Mouse (Mus musculus): ENCODE results near the gene Ipo4.
A peak's percentile ranks its signal among the peaks of the same experiment; 100 is the strongest.

Ipo4 gene

DNA sequence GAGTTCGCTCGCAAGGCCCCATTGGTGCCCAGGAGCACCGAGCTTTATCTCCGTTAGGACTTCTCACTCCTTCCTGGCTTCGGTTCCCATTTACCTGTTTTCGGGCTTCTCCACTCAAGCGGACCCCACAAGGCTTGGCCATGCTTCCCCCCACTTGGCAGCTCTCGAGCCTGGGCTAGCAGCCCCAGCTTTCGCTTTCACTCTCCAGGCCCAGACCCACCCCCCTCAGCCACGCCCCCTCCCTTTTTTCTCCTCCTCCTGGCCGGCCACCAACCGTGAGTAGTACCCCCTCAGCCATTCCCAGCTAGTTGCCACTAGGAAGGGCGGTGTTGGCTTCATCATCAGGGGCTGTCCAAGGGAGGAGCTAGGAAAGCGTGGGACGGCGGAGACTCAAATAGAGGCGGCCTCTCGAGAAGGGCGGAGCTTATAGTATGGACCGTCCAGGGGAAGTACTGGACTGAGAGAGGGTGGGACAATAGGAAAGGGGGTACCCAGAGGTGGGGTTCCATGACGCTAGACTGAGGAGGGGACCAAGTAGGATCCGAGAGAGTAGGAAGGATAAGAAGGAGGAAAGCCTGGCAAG is 44.9 kb downstream of the Ipo4 start, which contains the start of gene Psme2:
Psme2 (minus strand) TSS at position 366 of the 583 bp plus-strand sequence.
- peak; percentile 78 for DNase-seq (ENCODE audit: low read depth, low spot score)

DNA sequence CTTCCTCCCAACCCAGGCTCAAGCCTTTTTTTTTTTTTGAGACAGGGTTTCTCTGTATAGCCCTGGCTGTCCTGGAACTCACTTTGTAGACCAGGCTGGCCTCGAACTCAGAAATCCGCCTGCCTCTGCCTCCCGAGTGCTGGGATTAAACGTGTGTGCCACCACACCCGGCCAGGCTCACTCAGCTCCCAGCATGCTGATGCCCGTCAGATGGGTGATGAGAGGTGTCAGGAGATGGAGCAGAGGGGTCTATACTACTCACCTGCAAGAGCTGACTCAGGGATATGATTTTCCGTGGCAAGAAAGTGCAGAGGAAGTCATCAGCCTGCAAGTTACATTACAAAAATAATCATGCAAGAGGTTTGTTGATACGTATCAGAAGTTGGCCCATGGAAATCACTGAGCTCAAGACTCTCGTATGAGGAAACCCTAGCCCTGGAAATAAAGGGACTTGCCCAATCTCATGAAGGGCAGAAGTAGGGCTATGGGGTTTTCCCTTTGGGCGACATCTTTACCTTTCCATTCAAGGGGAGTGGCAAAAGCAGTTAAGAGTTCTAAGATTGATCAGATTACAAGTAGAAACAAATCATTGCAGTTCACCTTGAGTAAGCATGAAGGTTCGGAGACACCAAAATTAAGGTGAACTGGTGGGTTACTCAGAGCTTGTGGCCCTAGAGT is 45.8 kb downstream of the Ipo4 start:
- DNase-seq (ENCODE audit: low read depth, low spot score): no peak

DNA sequence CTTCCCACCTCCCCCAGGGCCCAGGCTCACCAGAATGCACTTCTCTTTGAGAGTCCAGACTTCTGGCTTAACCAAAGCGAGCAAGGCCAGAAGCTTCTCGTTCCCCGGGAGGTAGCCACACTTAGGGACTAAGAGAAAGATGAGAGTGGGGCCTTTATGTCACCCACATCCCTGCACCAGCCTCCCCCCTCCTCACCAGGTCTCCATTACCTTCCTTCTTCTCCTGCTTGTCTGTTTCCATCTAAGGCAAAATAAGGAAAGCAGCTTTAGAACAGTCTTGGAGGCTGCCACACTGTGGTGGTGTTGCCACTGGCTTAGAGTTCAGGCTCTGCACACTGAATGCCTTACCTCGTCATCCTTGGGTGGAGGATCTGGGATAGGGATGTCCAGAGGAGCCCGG is 46.5 kb downstream of the Ipo4 start:
- no peak for DNase-seq (ENCODE audit: low read depth, low spot score)

DNA sequence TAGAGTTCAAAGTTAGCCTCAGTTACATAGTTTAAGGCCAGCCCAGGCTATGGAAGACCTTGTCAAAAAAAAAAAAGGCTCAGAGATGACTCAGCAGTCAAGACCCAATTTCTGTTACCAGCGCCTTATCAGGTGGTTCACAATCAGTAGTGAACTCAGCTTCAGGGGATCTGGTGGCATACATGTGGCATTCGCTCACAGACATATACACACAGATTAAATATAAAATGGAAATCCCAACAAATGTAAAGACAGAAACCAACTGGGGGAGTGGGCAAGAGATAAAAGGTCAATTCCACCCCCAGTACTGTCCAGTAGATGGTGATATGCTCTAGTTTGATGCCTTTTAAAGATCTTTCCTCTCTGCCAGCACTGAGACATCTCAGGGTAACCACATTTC is 49.6 kb downstream of the Ipo4 start:
- DNase-seq (ENCODE audit: low read depth, low spot score): no peak

DNA sequence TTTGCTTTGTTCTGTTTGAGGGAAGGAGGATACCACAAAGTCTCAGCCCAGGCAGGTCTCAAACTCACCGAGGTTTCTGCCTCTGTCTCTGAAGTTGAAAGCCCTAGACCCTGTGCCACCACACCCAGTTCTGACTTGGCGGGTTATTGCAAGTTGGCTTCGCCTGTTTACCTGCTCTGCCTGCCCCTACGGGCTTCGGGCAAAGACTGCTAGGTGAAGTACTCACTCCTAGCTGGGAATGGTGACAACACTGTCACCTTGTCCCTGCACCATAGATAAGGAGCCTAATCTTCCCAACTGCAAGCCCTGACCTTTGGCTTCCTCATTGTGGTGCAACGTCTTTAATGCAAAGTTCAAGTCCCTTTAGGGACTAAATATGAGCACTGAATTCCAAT is 50.2 kb downstream of the Ipo4 start:
- DNase-seq (ENCODE audit: low read depth, low spot score): no peak

DNA sequence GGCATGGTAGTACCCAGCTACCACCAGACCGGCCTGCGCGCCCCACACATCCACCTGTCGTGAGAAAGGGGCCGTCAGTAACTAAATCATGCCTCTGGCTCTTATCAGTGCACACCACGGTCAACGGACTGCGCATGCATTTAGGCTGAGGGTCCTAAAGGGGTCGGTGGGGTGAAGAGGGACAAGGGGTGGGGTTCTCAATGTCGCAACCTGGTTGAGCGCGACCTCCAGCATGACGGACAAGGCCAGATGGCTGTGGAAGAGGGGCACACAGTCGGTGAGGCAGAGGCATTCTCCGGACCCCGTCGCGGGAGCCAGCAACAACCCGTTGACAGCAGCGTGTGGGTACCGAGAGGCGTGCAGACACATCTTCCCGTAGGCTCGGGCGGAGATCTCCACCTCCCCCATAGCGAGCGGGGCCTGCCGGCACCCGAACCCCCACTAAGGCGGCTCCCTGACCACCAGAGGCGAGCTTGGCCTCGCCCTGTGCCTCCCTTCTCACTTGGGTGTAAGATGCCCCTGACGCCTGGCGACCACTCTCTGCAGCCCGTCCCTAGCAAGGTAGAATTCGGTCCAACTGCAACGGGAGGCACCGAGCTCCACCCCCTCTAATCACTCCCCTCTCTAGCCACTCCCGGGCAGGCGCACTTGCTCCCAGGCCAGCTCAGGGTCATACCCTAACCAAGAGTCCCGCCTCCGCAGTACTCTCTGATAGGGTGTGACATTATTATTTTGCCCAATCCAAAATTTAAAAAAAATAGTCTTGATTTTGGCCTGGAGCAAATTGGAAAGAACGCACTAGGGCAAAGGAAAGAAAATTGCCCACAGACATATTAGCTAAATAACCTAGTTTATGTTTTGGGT is 50.8 kb downstream of the Ipo4 start, which contains the start of gene Emc9:
Emc9 (minus strand) TSS at position 601 of the 864 bp plus-strand sequence.
- no peak for DNase-seq (ENCODE audit: low read depth, low spot score)

DNA sequence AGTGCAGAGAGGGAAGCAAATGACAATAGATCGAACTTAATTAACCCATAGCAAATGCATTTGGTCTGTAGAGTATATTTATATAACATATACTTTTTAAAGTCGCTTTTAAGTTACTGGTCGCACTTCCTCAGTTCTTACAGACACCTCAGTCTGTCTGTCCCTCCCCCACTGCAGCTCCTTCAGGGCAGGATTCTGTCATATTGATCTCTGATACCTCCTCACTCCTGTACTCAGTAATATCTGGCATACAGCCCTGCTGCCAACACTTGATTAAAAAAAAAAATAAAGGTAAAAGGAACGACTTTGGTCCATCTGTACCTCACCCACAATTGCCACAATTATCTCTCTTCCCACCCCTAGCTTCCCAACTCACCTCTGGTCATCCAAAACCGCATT is 51.5 kb downstream of the Ipo4 start:
- no peak for DNase-seq (ENCODE audit: low read depth, low spot score)

DNA sequence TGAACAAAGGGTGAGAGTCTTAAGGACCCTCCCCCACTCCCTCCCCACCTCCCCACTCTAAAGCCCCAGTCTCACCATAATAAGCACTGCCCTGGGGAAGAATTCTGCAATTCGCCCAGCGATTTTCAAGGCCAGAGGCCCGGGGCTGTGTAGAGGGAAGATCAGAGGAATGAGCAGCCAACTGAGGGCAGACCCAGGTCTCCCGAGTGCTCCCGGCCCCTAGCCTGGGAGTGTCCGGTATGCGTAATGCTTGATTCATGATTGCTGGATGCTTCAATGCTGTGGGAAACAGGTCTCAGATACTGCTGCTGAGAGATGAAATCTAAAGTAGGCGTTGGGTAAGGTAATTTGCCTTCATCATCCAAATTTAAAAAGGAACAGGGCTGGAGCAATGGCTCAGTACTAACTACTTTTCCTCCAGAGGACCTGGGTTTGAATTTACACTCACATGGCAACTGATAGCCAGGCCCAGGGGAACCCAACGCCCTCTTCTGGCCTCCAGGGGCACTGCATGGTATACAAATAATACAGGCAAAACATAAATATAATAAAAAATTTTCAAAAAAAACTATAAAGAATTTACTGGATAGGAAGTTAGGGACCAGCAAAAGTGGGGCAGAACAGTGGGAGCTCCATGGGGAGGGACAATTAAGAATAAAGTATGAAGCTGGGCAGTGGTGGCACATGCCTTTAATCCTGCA is 53.6 kb downstream of the Ipo4 start:
- DNase-seq (ENCODE audit: low read depth, low spot score): no peak

DNA sequence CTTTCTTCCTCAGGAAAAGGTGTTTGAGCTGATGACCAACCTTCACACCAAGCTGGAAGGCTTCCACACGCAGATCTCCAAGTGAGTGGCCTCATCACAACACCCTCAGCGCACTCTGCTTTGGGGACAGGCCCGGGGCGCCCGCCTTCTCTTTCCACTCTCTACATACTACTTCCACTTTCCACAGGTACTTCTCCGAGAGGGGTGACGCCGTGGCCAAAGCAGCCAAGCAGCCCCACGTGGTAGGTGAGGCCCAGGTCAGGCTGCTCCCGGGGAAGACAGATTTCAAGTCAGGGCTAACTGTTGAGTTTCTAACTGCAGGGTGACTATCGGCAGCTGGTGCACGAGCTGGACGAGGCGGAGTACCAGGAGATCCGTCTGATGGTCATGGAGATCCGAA is 55.0 kb downstream of the Ipo4 start:
- DNase-seq (ENCODE audit: low read depth, low spot score): no peak

DNA sequence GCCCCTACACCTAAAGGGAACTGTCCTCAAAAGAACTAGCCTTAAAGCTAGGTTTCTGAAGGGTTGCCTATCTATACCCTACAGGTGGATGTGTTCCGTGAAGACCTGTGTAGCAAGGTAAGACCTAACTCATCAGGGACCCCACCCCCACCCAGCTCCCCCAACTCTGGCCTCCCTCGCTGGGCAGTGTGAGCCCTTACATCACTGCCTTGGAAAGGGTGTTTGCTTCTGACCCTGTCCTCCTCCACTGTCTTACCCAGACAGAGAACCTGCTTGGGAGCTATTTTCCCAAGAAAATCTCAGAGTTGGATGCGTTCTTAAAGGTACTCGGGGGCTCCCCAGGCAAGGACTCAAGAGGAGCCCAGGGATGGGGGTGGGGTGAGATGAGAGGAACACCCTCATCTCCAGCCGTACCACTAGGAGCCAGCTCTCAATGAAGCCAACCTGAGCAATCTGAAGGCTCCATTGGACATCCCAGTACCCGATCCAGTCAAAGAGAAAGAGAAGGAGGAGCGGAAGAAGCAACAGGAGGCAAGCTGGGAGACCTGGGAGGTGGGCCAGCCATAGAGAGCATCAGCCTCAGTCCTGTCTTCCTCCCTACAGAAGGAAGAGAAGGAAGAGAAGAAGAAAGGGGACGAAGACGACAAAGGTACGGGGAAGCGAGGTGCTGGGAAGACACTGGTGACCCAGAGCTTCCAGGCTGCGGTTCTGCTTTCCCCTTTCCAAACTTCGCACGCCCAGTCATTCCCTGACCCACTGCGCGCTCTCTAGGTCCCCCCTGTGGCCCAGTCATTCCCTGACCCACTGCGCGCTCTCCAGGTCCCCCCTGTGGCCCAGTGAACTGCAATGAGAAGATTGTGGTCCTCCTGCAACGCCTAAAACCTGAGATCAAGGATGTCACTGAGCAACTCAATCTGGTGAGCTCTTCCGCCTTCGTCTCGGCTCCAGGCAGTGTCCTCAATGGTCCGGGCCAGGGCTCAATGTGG is 56.0 kb downstream of the Ipo4 start:
- DNase-seq (ENCODE audit: low read depth, low spot score): no peak

DNA sequence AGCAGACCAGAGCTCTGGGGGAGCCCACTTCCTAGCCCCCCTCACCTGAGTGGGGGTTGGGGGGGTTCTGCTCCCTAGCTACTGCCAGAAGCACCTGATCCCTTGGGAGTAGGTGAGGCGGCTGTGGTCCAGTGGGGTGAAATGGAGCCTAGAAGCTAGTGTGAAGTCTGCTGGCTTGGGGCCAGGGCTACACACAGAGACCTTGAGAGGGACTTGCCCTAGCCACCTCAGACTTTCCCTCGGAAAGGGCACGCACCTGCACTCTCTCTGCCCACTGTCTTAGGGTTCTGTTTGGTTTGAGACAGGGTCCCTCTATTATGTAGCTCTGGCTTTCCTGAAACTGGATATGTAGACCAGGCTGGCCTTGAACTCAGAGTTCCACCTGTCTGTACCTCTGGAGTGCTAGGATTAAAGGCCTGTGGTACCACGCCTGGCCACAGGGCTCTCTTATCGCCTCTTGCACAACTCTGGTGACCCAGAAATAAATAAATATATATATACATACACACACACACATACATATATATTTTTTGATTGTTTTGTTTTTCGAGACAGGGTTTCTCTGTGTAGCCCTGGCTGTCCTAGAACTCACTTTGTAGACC is 57.0 kb downstream of the Ipo4 start:
- no peak for DNase-seq (ENCODE audit: low read depth, low spot score)

DNA sequence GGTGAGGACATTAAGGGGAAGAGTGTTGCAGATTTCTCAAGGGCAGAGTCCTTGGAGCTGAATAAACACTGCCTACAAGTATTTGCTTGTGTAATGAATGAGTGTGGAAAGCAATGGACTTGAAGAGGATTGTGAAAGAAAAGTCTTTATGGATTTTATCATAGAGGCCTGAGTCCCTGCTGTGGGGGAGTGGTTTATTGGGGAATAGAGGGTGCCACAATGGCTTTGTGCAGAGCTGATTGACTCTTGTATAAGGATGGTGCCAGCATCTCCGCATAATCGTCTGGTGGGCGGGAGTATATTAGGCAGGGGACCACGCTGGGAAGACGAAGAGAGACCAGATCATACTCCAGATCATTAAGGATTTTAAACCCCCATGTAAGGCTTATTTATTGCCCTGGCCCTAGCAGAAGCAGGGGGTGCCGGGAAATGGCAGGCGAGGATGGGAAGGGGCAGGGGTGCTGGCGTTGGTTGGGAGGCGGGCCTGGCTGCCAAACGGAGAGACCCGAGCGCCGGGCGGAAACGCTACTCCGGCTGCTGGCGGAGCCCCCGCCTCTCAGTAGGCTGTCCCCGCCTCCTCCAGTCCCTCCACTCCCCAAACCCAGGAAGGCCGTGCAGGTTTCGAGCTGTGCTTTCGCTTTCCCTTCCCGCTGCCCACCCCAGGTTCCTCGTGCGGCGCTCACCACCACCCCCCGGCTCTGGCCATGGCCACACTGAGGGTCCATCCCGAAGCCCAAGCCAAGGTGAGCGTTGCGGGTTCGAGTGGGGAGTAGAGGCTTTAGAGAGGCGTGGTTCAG is 57.7 kb downstream of the Ipo4 start, which contains the start of gene Psme1:
Psme1 (plus strand) TSS at position 253 of the 797 bp plus-strand sequence.
- peak; percentile 32 for DNase-seq (ENCODE audit: low read depth, low spot score)

DNA sequence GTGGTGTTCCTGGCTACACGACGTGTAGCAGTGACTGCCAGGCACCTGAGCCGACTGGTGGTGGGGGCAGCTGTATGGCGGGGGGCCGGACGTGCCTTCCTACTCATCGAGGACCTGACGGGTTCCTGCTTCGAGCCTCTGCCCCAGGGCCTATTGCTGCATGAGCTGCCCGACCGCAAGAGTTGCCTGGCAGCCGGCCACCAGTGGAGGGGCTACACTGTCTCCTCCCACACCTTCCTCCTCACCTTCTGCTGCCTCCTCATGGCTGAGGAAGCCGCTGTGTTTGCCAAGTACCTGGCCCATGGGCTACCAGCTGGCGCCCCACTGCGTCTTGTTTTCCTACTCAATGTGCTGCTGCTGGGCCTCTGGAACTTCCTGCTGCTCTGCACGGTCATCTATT is 59.4 kb downstream of the Ipo4 start:
- DNase-seq (ENCODE audit: low read depth, low spot score): no peak

DNA sequence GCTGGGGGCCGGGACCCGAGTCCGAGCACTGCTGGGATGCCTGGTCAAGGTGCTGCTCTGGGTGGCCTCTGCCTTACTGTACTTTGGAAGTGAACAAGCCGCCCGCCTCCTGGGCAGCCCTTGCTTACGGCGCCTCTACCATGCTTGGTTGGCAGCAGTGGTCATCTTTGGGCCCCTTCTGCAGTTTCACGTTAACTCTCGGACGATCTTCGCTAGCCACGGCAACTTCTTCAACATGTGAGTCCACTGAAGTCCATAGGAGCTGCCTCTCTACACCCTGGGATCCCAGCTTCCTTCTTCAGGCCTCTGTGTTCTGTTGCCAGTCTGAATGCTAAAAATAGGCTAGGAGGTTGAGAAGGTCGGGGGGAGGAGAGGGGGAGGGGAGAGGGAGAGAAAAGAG is 60.0 kb downstream of the Ipo4 start:
- DNase-seq (ENCODE audit: low read depth, low spot score): no peak
